Mouse (Mus musculus): ENCODE measurements around the gene Clcf1.

GRCm38 (mm10) chr19:4218293-4218692 lies 4.3 kb downstream of the Clcf1 start:
- TF ChIP-seq CTCF (conservative IDR thresholded peaks at IDR 0.05; ENCODE audit: low read length) (no peak), POU5F1 (IDR thresholded peaks at IDR 0.05; ENCODE audit: borderline replicate concordance, low read length) (no peak), NANOG (IDR thresholded peaks at IDR 0.05; ENCODE audit: borderline replicate concordance, low read length) (no peak)
